Mouse (Mus musculus) CH12.LX (cell line): ENCODE data around the gene Ptma. TPM values are rescaled to one million over a fixed set of nuclear protein-coding genes. Genes with fewer than 3 reads are reported as not detected.
A peak's percentile ranks its signal among the peaks of the same experiment; 100 is the strongest.

ENCODE experiments used
- DNase-seq: peaks from one replicate; pipeline ENCODE4 v3.0.0-alpha.2; 2013; ENCODE audit errors: extremely low read depth
- H3K27ac ChIP-seq: 2 replicates; pipeline ENCODE4 v1.5.1; 2012; ENCODE audit warnings: low read depth, mild to moderate bottlenecking, control low read depth, moderate library complexity; ENCODE audit not compliant: insufficient read depth
- H3K27me3 ChIP-seq: replicated peaks from 2 replicates; pipeline ENCODE3; 2012; ENCODE audit warnings: inconsistent platforms
- H3K36me3 ChIP-seq, 2 experiments: replicated peaks in 1 of 2; 2 replicates each; pipeline versions ENCODE3 to v1.6.1; 2012; ENCODE audit warnings: inconsistent platforms in 1 of 2, low read length in 1 of 2, mild to moderate bottlenecking in 1 of 2, mixed read lengths in 1 of 2, moderate library complexity in 1 of 2; ENCODE audit not compliant: control insufficient read depth in 1 of 2, insufficient read depth in 1 of 2
- H3K4me1 ChIP-seq, 2 experiments: 2 replicates each; pipeline ENCODE4 v1.6.1; 2012; ENCODE audit warnings: inconsistent platforms in 1 of 2, moderate library complexity in 1 of 2; ENCODE audit not compliant: insufficient read depth in 2 of 2, control insufficient read depth in 1 of 2
- H3K4me2 ChIP-seq: 2 replicates; pipeline ENCODE4 v1.6.1; 2012; ENCODE audit warnings: low read depth, mild to moderate bottlenecking, control low read depth; ENCODE audit not compliant: poor library complexity, insufficient read depth, severe bottlenecking
- H3K4me3 ChIP-seq, 3 experiments: fragments of 150-350 bp in 1 of 3; sonication (generic) in 1 of 3; replicated peaks in 1 of 3; 2 replicates each; pipeline versions ENCODE3 to v1.5.1; 2011 to 2012; ENCODE audit warnings: low read depth in 2 of 3, low read length in 2 of 3, mild to moderate bottlenecking in 2 of 3, moderate library complexity in 2 of 3, control low read depth in 1 of 3, improper control_type of control experiment in 1 of 3, inconsistent platforms in 1 of 3, mixed read lengths in 1 of 3; ENCODE audit not compliant: poor library complexity in 1 of 3
- H3K79me2 ChIP-seq: replicated peaks from 2 replicates; pipeline ENCODE4 v1.6.1; 2012; ENCODE audit warnings: mild to moderate bottlenecking, moderate library complexity; ENCODE audit not compliant: control insufficient read depth, poor library complexity, insufficient read depth, severe bottlenecking; ENCODE audit errors: extremely low read depth
- H3K9ac ChIP-seq: 2 replicates; pipeline ENCODE4 v1.6.1; 2012; ENCODE audit warnings: low read depth, mild to moderate bottlenecking, control low read depth, moderate library complexity; ENCODE audit not compliant: insufficient read depth
- H3K9me3 ChIP-seq: replicated peaks from 2 replicates; pipeline ENCODE3; 2012; ENCODE audit warnings: low read length, inconsistent platforms, mixed read lengths
- BHLHE40 ChIP-seq: IDR thresholded peaks from 2 replicates; pipeline ENCODE4 v1.6.1; 2011; ENCODE audit warnings: mild to moderate bottlenecking, low read depth, low read length, improper control_type of control experiment
- CHD1 ChIP-seq: IDR thresholded peaks from 2 replicates; pipeline ENCODE4 v1.6.1; 2012; ENCODE audit warnings: low read depth, low read length, improper control_type of control experiment, inconsistent platforms
- CHD2 ChIP-seq: IDR thresholded peaks from 2 replicates; pipeline ENCODE4 v1.6.1; 2011; ENCODE audit warnings: low read length, improper control_type of control experiment
- CTCF ChIP-seq, 2 experiments: IDR thresholded peaks in 1 of 2; conservative IDR thresholded peaks in 1 of 2; 2 replicates each; pipeline ENCODE4 v1.5.1; 2011 to 2012; ENCODE audit warnings: low read depth in 2 of 2, low read length in 2 of 2, improper control_type of control experiment in 1 of 2, inconsistent platforms in 1 of 2, mild to moderate bottlenecking in 1 of 2, moderate library complexity in 1 of 2
- EP300 ChIP-seq: IDR thresholded peaks from 2 replicates; pipeline ENCODE4 v1.6.1; 2011; ENCODE audit warnings: low read length, improper control_type of control experiment
- ETS1 ChIP-seq: conservative IDR thresholded peaks from 2 replicates; pipeline ENCODE4 v1.6.1; 2012; ENCODE audit warnings: low read depth, mild to moderate bottlenecking, inconsistent platforms, low read length, improper control_type of control experiment, moderate library complexity
- HCFC1 ChIP-seq: IDR thresholded peaks from 2 replicates; pipeline ENCODE4 v1.6.1; 2012; ENCODE audit warnings: low read depth, mild to moderate bottlenecking, inconsistent platforms, low read length, improper control_type of control experiment
- IRF4 ChIP-seq: IDR thresholded peaks from 2 replicates; pipeline ENCODE4 v1.6.1; 2014; ENCODE audit warnings: low read depth, mild to moderate bottlenecking, inconsistent platforms, low read length, improper control_type of control experiment
- JUN ChIP-seq: IDR thresholded peaks from 2 replicates; pipeline ENCODE4 v1.6.1; 2011; ENCODE audit warnings: low read depth, mild to moderate bottlenecking, low read length, improper control_type of control experiment, moderate library complexity; ENCODE audit not compliant: insufficient read depth
- JUND ChIP-seq: conservative IDR thresholded peaks from 2 replicates; pipeline ENCODE4 v1.6.1; 2011; ENCODE audit warnings: low read depth, low read length, improper control_type of control experiment
- KAT2A ChIP-seq: IDR thresholded peaks from 2 replicates; pipeline ENCODE4 v1.6.1; 2012; ENCODE audit warnings: low read length, improper control_type of control experiment, inconsistent platforms; ENCODE audit not compliant: insufficient replicate concordance
- MAFK ChIP-seq: IDR thresholded peaks from 2 replicates; pipeline ENCODE4 v1.6.1; 2011; ENCODE audit warnings: low read length, improper control_type of control experiment; ENCODE audit not compliant: insufficient replicate concordance
- MAX ChIP-seq: IDR thresholded peaks from 2 replicates; pipeline ENCODE4 v1.6.1; 2011; ENCODE audit warnings: low read length, improper control_type of control experiment
- MAZ ChIP-seq: IDR thresholded peaks from 2 replicates; pipeline ENCODE4 v1.6.1; 2012; ENCODE audit warnings: low read depth, mild to moderate bottlenecking, inconsistent platforms, low read length, improper control_type of control experiment, moderate library complexity
- MEF2A ChIP-seq: IDR thresholded peaks from 2 replicates; pipeline ENCODE4 v1.6.1; 2014; ENCODE audit warnings: low read depth, mild to moderate bottlenecking, inconsistent platforms, low read length, improper control_type of control experiment, borderline replicate concordance
- MYC ChIP-seq: IDR thresholded peaks from 2 replicates; pipeline ENCODE4 v1.6.1; 2011; ENCODE audit warnings: low read depth, mild to moderate bottlenecking, improper control_type of control experiment, low read length
- NELFE ChIP-seq: IDR thresholded peaks from 2 replicates; pipeline ENCODE4 v1.6.1; 2011; ENCODE audit warnings: low read depth, low read length, improper control_type of control experiment
- NRF1 ChIP-seq: IDR thresholded peaks from 2 replicates; pipeline ENCODE4 v1.6.1; 2014; ENCODE audit warnings: low read depth, mild to moderate bottlenecking, inconsistent platforms, low read length, improper control_type of control experiment, moderate library complexity
- PAX5 ChIP-seq: IDR thresholded peaks from 2 replicates; pipeline ENCODE4 v1.6.1; 2012; ENCODE audit warnings: low read length, inconsistent platforms, mixed read lengths
- POLR2A ChIP-seq: IDR thresholded peaks from 2 replicates; pipeline ENCODE4 v1.6.1; 2011; ENCODE audit warnings: low read depth, mild to moderate bottlenecking, improper control_type of control experiment, low read length
- POLR2AphosphoS2 ChIP-seq: IDR thresholded peaks from 2 replicates; pipeline ENCODE4 v1.6.1; 2011; ENCODE audit warnings: low read depth, low read length, improper control_type of control experiment
- RCOR1 ChIP-seq: conservative IDR thresholded peaks from 2 replicates; pipeline ENCODE4 v1.6.1; 2012; ENCODE audit warnings: low read depth, mild to moderate bottlenecking, inconsistent platforms, low read length, improper control_type of control experiment
- SIN3A ChIP-seq: IDR thresholded peaks from 2 replicates; pipeline ENCODE4 v1.6.1; 2012; ENCODE audit warnings: low read length, improper control_type of control experiment, inconsistent platforms
- SMC3 ChIP-seq: IDR thresholded peaks from 2 replicates; pipeline ENCODE4 v1.6.1; 2011; ENCODE audit warnings: low read depth, low read length, improper control_type of control experiment
- TBP ChIP-seq: conservative IDR thresholded peaks from 2 replicates; pipeline ENCODE4 v1.6.1; 2011; ENCODE audit warnings: low read depth, low read length, improper control_type of control experiment
- TCF12 ChIP-seq: IDR thresholded peaks from 2 replicates; pipeline ENCODE4 v1.6.1; 2014; ENCODE audit warnings: low read depth, mild to moderate bottlenecking, inconsistent platforms, low read length, improper control_type of control experiment
- UBTF ChIP-seq: IDR thresholded peaks from 2 replicates; pipeline ENCODE4 v1.6.1; 2012; ENCODE audit warnings: low read depth, mild to moderate bottlenecking, inconsistent platforms, low read length, improper control_type of control experiment, moderate library complexity
- USF2 ChIP-seq: conservative IDR thresholded peaks from 2 replicates; pipeline ENCODE4 v1.6.1; 2011; ENCODE audit warnings: low read depth, low read length, improper control_type of control experiment
- ZMIZ1 ChIP-seq: IDR thresholded peaks from 2 replicates; pipeline ENCODE4 v1.6.1; 2012; ENCODE audit warnings: low read depth, mild to moderate bottlenecking, inconsistent platforms, low read length, improper control_type of control experiment
- ZNF384 ChIP-seq: IDR thresholded peaks from 2 replicates; pipeline ENCODE4 v1.6.1; 2012; ENCODE audit warnings: low read depth, low read length, improper control_type of control experiment, inconsistent platforms
- dilution Hi-C: fragments of 300-500 bp; cut with MboI; formaldehyde crosslinking; loops from 2 replicates; pipeline ENCODE4 v1.14.3; 2020; ENCODE audit warnings: low sequenced_read_pairs; ENCODE audit not compliant: extremely low pct_unique_long_range_greater_than_20kb, extremely low pct_ligation_motif_present
- in situ Hi-C: fragments of 300-500 bp; cut with MboI; formaldehyde crosslinking; loops from 3 replicates; pipeline ENCODE4 v1.14.3; 2019; ENCODE audit warnings: low sequenced_read_pairs, low pct_ligation_motif_present, low pct_unique_long_range_greater_than_20kb, mixed read lengths
- polyA plus RNA-seq: library from polyadenylated mRNA; unstranded; fragments of >175 nt; gene quantifications from 2 replicates; pipeline ENCODE4 v1.2.1, GENCODE M21; 2012; ENCODE audit warnings: low read depth; ENCODE audit not compliant: insufficient read length
- total RNA-seq, 2 experiments: library from RNA; depleted of rRNA; stranded (reverse); fragments of 300-350 nt in 1 of 2; fragments of >200 nt in 1 of 2; gene quantifications; 2 replicates each; pipeline ENCODE4 v1.2.3; 2012 to 2014

Gene Ptma
- total and polyA plus RNA-seq, 3 experiments, result 2,835 to 5,324 (median 5,084) TPM

GRCm38 (mm10) chr1:86497986-86498385 lies 28.5 kb upstream of the Ptma start (continued):
- no peak for TF ChIP-seq MAX
- peak; percentile 62; the same call in 1 of the 2 replicates for TF ChIP-seq TCF12
- no peak for TF ChIP-seq RCOR1
- TF ChIP-seq USF2, result no peak
- TF ChIP-seq PAX5, result no peak
- TF ChIP-seq MAZ, result no peak
- no peak for TF ChIP-seq ZNF384
- no peak for TF ChIP-seq ZMIZ1
- no peak for TF ChIP-seq EP300
- no peak for TF ChIP-seq POLR2AphosphoS2
- no peak for TF ChIP-seq KAT2A
- TF ChIP-seq TBP, result peak; percentile 92
- no peak for TF ChIP-seq CHD2
- TF ChIP-seq CHD1, result no peak
- TF ChIP-seq UBTF, result no peak
- no peak for TF ChIP-seq JUND
- TF ChIP-seq POLR2A, result peak; percentile 63

- Histone ChIP-seq H3K79me2 (no peaks in the 10 kb centered on the region), H3K36me3 (no peaks in the 10 kb centered on the region), H3K4me2 (peak overlapping the region; percentile 72), H3K27ac (peak overlapping the region; percentile 94), H3K9ac (peak overlapping the region; percentile 8; the same call in 1 of the 2 replicates), H3K9me3 (no peaks in the 10 kb centered on the region), H3K27me3 (no peaks in the 10 kb centered on the region), H3K4me3 (no peak overlapping the region), H3K4me1 (peaks cover 26 to 77% of the 10 kb centered on the region in 2 experiments)
- peak; percentile 73 for DNase-seq
- dilution Hi-C loops (no loop called here), in situ Hi-C loops (no loop called here)
- TF ChIP-seq CHD2 (0 out of 2 replicates have a peak, but pooled peaks have one; percentile 52), MYC (0 out of 2 replicates have a peak, but pooled peaks have one; percentile 48), SMC3 (no peak), SIN3A (no peak; the same call in 1 of the 2 replicates), MAX (peak; percentile 55), ETS1 (peak; percentile 56; the same call in 1 of the 2 replicates), TBP (0 out of 2 replicates have a peak, but pooled peaks have one; percentile 38), IRF4 (peak; percentile 40; the same call in 1 of the 2 replicates), ZMIZ1 (peak; percentile 53; the same call in 1 of the 2 replicates), EP300 (peak; percentile 60), KAT2A (0 out of 2 replicates have a peak, but pooled peaks have one; percentile 61), UBTF (no peak), NELFE (peak; percentile 23; the same call in 1 of the 2 replicates), RCOR1 (0 out of 2 replicates have a peak, but pooled peaks have one; percentile 34), BHLHE40 (peak; percentile 45; the same call in 1 of the 2 replicates), USF2 (no peak), JUND (peak; percentile 27; the same call in 1 of the 2 replicates), CTCF (conservative IDR thresholded peaks at IDR 0.05 in 1 of 2, IDR thresholded peaks at IDR 0.05 in 1 of 2; ENCODE audit: low read depth in 2 of 2, low read length in 2 of 2) (0 out of 4 replicates have a peak, but pooled peaks of 1 of the 2 experiments have one; percentile 4), MAZ (0 out of 2 replicates have a peak, but pooled peaks have one; percentile 58), JUN (no peak), MAFK (0 out of 2 replicates have a peak, but pooled peaks have one; percentile 18), NRF1 (0 out of 2 replicates have a peak, but pooled peaks have one; percentile 31), TCF12 (peak; percentile 89), CHD1 (no peak), HCFC1 (peak; percentile 10; the same call in 1 of the 2 replicates), MEF2A (peak; percentile 73)
These were observed 27.9 kb upstream of the Ptma start for GRCm38 (mm10) chr1:86498611-86499010.
